Mouse (Mus musculus) liver, adult 2 months (tissue): ENCODE results near the gene Hira.

Source experiments
- CTCF ChIP-seq: fragments of 200-500 bp; IDR thresholded peaks from 2 replicates; pipeline ENCODE4 v1.5.1; 2011; ENCODE audit warnings: low read depth, low read length, control low read depth
- POLR2A ChIP-seq: fragments of 200-500 bp; IDR thresholded peaks from 2 replicates; pipeline ENCODE4 v1.6.1; 2011; ENCODE audit warnings: low read length, control low read depth; ENCODE audit not compliant: insufficient read depth; ENCODE audit errors: extremely low read depth

DNA sequence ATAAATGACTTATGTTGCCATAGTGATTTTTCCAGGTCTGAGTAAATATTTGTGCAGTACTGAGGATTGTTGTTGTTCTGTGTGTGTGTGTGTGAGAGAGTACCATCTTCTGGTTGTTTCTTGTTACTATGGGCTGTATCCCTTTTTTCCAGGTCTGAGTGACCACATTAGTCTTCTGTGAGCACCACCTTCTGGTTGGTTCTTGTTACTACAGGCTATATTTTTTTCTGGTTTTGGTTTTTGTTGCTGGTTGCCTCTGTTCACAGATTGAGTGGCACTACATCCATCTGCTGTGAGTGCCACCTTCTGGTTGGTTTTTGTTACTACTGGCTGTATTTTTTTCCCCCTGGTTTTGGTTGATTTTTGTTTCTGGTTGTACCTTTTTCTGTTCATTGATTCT, 18.3 kb upstream of the Hira start:
- TF ChIP-seq POLR2A (no peak), CTCF (no peak)
